In genomic region chr3:105019826-105020692, GRCm38 (mm10) we compare ENCODE assay signal across 11 mouse cellular contexts. TPM values are rescaled to one million over a fixed set of nuclear protein-coding genes. Genes with fewer than 3 reads are reported as not detected.
DNase-seq lines count a peak whose midpoint lies in the region; ATAC-seq and TF ChIP-seq lines count a peak whose summit lies in the region.
"Had no signal": no experiment of that assay in that cellular context is flagged by ENCODE, and none has a peak within 500 bp of the region (broad histone marks: within the 10 kb centered on the region; RNA-seq: fewer than 3 reads in every experiment).

No protein-coding gene starts in this region.

- WGBS in limb, embryonic 12.5 days, result 61% methylated on average over 12 of the region's 12 CpGs
- WGBS in limb, embryonic 10.5 days, result 74% methylated on average over 12 of the region's 12 CpGs
- 30% methylated on average over 12 of the region's 12 CpGs for whole genome bisulfite sequencing in heart, embryonic 13.5 days
- 51% methylated on average over 12 of the region's 12 CpGs for WGBS in olfactory bulb, adult 2 months

- 0 out of 2 replicates have a peak, but pooled peaks have one; percentile 47 for ATAC-seq in limb, embryonic 12.5 days (ENCODE audit: insufficient number of reproducible peaks, insufficient read depth, low FRiP score, low TSS enrichment, low read depth)
- ATAC-seq in heart, embryonic 13.5 days (ENCODE audit: extremely low read depth, insufficient number of reproducible peaks, low FRiP score, low TSS enrichment), result no peak

- peaks cover 12% of the 10 kb centered on the region for H3K4me1 ChIP-seq in limb, embryonic 12.5 days (replicated peaks)
- peaks cover 17% of the 10 kb centered on the region; the same call in 1 of the 2 replicates for H3K4me1 ChIP-seq in limb, embryonic 10.5 days
- peaks cover 84% of the 10 kb centered on the region for H3K4me1 ChIP-seq in heart, embryonic 13.5 days
- H3K4me1 ChIP-seq in olfactory bulb, adult 2 months (ENCODE audit: control insufficient read depth, insufficient read depth, low read length), result peaks cover 5% of the 10 kb centered on the region; the same call in 1 of the 2 replicates

- no peak for TF ChIP-seq CTCF in olfactory bulb, adult 2 months (IDR thresholded peaks at IDR 0.05; ENCODE audit: insufficient read depth, low read depth, low read length)

- H3K4me2 ChIP-seq in limb, embryonic 12.5 days, result no peak overlapping the region
- 0 out of 2 replicates have a peak overlapping the region, but pooled peaks have one; percentile 4 for H3K4me2 ChIP-seq in heart, embryonic 13.5 days
- H3K4me2 ChIP-seq: forebrain, embryonic 12.5 days had no signal

- no peak overlapping the region for H3K27ac ChIP-seq in limb, embryonic 12.5 days
- H3K27ac ChIP-seq in limb, embryonic 10.5 days, result no peak overlapping the region
- peak overlapping the region; percentile 71 for H3K27ac ChIP-seq in heart, embryonic 13.5 days (replicated peaks)
- peak overlapping the region; percentile 17; the same call in 1 of the 2 replicates for H3K27ac ChIP-seq in olfactory bulb, adult 2 months (ENCODE audit: insufficient read depth, low read depth, low read length)
- H3K27ac ChIP-seq: forebrain, embryonic 12.5 days had no signal

- H3K9ac ChIP-seq in limb, embryonic 12.5 days (replicated peaks), result no peak overlapping the region
- no peak overlapping the region for H3K9ac ChIP-seq in heart, embryonic 13.5 days
- H3K9ac ChIP-seq: forebrain, embryonic 12.5 days had no signal

- H3K9me3 ChIP-seq in limb, embryonic 12.5 days, result no peaks in the 10 kb centered on the region
- H3K9me3 ChIP-seq in limb, embryonic 10.5 days (replicated peaks), result no peaks in the 10 kb centered on the region
- no peaks in the 10 kb centered on the region for H3K9me3 ChIP-seq in heart, embryonic 13.5 days
- H3K9me3 ChIP-seq: forebrain, embryonic 12.5 days had no signal

- TF ChIP-seq POLR2A in olfactory bulb, adult 2 months (IDR thresholded peaks at IDR 0.05; ENCODE audit: insufficient read depth, low read depth, low read length), result no peak

- intact Hi-C loops in left cerebral cortex, postnatal 4 days (cut with DNase I), result no loop called here

- H3K27me3 ChIP-seq in limb, embryonic 12.5 days, result no peaks in the 10 kb centered on the region
- no peaks in the 10 kb centered on the region for H3K27me3 ChIP-seq in limb, embryonic 10.5 days (ENCODE audit: low read depth, poor library complexity, severe bottlenecking)
- no peaks in the 10 kb centered on the region for H3K27me3 ChIP-seq in heart, embryonic 13.5 days (replicated peaks)
- H3K27me3 ChIP-seq: forebrain, embryonic 12.5 days had no signal

- DNase-seq in limb, embryonic 10.5 days (ENCODE audit: low spot score), result no peak
- peak; percentile 70 for DNase-seq in kidney, postnatal 14 days
- no peak for DNase-seq in thymus, postnatal 25 days
- no peak for DNase-seq in yolk sac, embryonic 10.5 days (ENCODE audit: low spot score)
- no peak for DNase-seq in left cerebral cortex, postnatal 4 days
- DNase-seq: spleen, adult 18-20 months had no signal

- H3K36me3 ChIP-seq in limb, embryonic 12.5 days, result peaks cover 33% of the 10 kb centered on the region
- peaks cover 62% of the 10 kb centered on the region for H3K36me3 ChIP-seq in limb, embryonic 10.5 days
- peaks cover 23% of the 10 kb centered on the region for H3K36me3 ChIP-seq in heart, embryonic 13.5 days
- H3K36me3 ChIP-seq: forebrain, embryonic 12.5 days had no signal

- H3K4me3 ChIP-seq in limb, embryonic 12.5 days (replicated peaks), result no peak overlapping the region
- no peak overlapping the region for H3K4me3 ChIP-seq in limb, embryonic 10.5 days
- no peak overlapping the region for H3K4me3 ChIP-seq in heart, embryonic 13.5 days
- H3K4me3 ChIP-seq in olfactory bulb, adult 2 months (ENCODE audit: insufficient read depth, low read depth, low read length), result no peak overlapping the region
- H3K4me3 ChIP-seq: forebrain, embryonic 12.5 days had no signal

RNA-seq across cellular contexts. Expression of gene Cttnbp2nl, which starts 32.9 kb away (rescaled TPM):
- polyA plus RNA-seq in limb, embryonic 12.5 days (2016; fragmentation: Nextera tagmentation; extraction: Ambion mirVana), result 43.6 and 46.2 TPM in 2 replicates
- polyA plus RNA-seq in limb, embryonic 10.5 days (2016; fragmentation: Nextera tagmentation; extraction: Ambion mirVana), result 40.5 and 50.1 TPM in 2 replicates
- polyA plus RNA-seq in heart, embryonic 13.5 days (2015; fragmentation: Nextera tagmentation; extraction: Ambion mirVana), result 24.1 and 26.8 TPM in 2 replicates
- not detected in 2 replicates for polyA plus RNA-seq in olfactory bulb, adult 2 months (2012; ENCODE audit: insufficient read depth, insufficient read length, low replicate concordance, missing spikeins)
- total RNA-seq in left cerebral cortex, postnatal 4 days (2021), result 10 to 100 TPM; 62.4 to 75.7 TPM

RNA-seq across cellular contexts. Expression of gene 4930564D02Rik, which starts 46.6 kb away (rescaled TPM):
- polyA plus RNA-seq in limb, embryonic 12.5 days (2016; fragmentation: Nextera tagmentation; extraction: Ambion mirVana), result not detected in 2 replicates
- polyA plus RNA-seq in limb, embryonic 10.5 days (2016; fragmentation: Nextera tagmentation; extraction: Ambion mirVana), result not detected in 2 replicates
- not detected in 2 replicates for polyA plus RNA-seq in heart, embryonic 13.5 days (2015; fragmentation: Nextera tagmentation; extraction: Ambion mirVana)
- polyA plus RNA-seq in olfactory bulb, adult 2 months (2012; ENCODE audit: insufficient read depth, insufficient read length, low replicate concordance, missing spikeins), result not detected in 2 replicates
- not detected for total RNA-seq in left cerebral cortex, postnatal 4 days (2021)
- total RNA-seq: layer of hippocampus, postnatal 14 days had no signal
- polyA plus RNA-seq: forebrain, embryonic 12.5 days had no signal

RNA-seq across cellular contexts. Expression of gene Wnt2b, which starts 58.3 kb away (rescaled TPM):
- 0.69 and 0.70 TPM in 2 replicates for polyA plus RNA-seq in limb, embryonic 12.5 days (2016; fragmentation: Nextera tagmentation; extraction: Ambion mirVana)
- 0.28 and 0.39 TPM in 2 replicates for polyA plus RNA-seq in limb, embryonic 10.5 days (2016; fragmentation: Nextera tagmentation; extraction: Ambion mirVana)
- polyA plus RNA-seq in heart, embryonic 13.5 days (2015; fragmentation: Nextera tagmentation; extraction: Ambion mirVana), result 1.1 and 1.8 TPM in 2 replicates
- polyA plus RNA-seq in olfactory bulb, adult 2 months (2012; ENCODE audit: insufficient read depth, insufficient read length, low replicate concordance, missing spikeins), result not detected in 2 replicates
- total RNA-seq in left cerebral cortex, postnatal 4 days (2021), result 1 to 10 TPM; 1.9 TPM

Comparison
In these comparisons a context has a peak if more than half of its experiments do, and no peak if none do; other contexts are left out.
1. H3K27ac ChIP-seq: peak in heart, embryonic 13.5 days (single experiment) and olfactory bulb, adult 2 months (single experiment); none in limb, embryonic 12.5 days (single experiment) and limb, embryonic 10.5 days (single experiment).
2. RNA of gene Cttnbp2nl, which starts 32.9 kb away (polyA plus RNA-seq): 40.5 to 50.1 TPM in limb, embryonic 10.5 days, 43.6 to 46.2 TPM in limb, embryonic 12.5 days and 24.1 to 26.8 TPM in heart, embryonic 13.5 days; not detected in olfactory bulb, adult 2 months; every median in the first group is over 10 times any median in the second.